Mouse (Mus musculus) ES-E14 (cell line): ENCODE data around the gene Tfap2e. TPM values are rescaled to one million over a fixed set of nuclear protein-coding genes. Genes with fewer than 3 reads are reported as not detected.

Source experiments
- DNase-seq: peaks from one replicate; pipeline ENCODE4 v3.0.0-alpha.2; 2013; ENCODE audit warnings: low read depth, low spot score
- H3K27ac ChIP-seq: 2 replicates; pipeline ENCODE4 v1.5.1; 2012; ENCODE audit warnings: low read depth, mild to moderate bottlenecking, low read length, moderate library complexity, mixed read lengths; ENCODE audit not compliant: poor library complexity, insufficient read depth, severe bottlenecking
- H3K36me3 ChIP-seq: 2 replicates; pipeline ENCODE4 v1.6.1; 2012; ENCODE audit warnings: mild to moderate bottlenecking, low read length, moderate library complexity, mixed read lengths; ENCODE audit not compliant: control insufficient read depth, poor library complexity, insufficient read depth, severe bottlenecking
- H3K4me1 ChIP-seq, 2 experiments: fragments of 150-350 bp in 1 of 2; sonication (generic) in 1 of 2; 2 replicates each; pipeline ENCODE4 v1.6.1; 2012; ENCODE audit warnings: low read length in 2 of 2, mild to moderate bottlenecking in 1 of 2, mixed read lengths in 1 of 2; ENCODE audit not compliant: control insufficient read depth in 2 of 2, insufficient read depth in 2 of 2, poor library complexity in 1 of 2
- H3K4me3 ChIP-seq, 2 experiments: fragments of 150-350 bp in 1 of 2; sonication (generic) in 1 of 2; 2 replicates each; pipeline ENCODE4 v1.5.1; 2012; ENCODE audit warnings: low read length in 2 of 2, low read depth in 1 of 2, mild to moderate bottlenecking in 1 of 2, mixed read lengths in 1 of 2; ENCODE audit not compliant: insufficient read depth in 1 of 2, poor library complexity in 1 of 2, severe bottlenecking in 1 of 2
- H3K9ac ChIP-seq: 2 replicates; pipeline ENCODE4 v1.6.1; 2012; ENCODE audit warnings: low read depth, mild to moderate bottlenecking, low read length, mixed read lengths; ENCODE audit not compliant: poor library complexity, insufficient read depth, severe bottlenecking
- H3K9me3 ChIP-seq: fragments of 150-350 bp; sonication (generic); 2 replicates; pipeline ENCODE4 v1.6.1; 2012; ENCODE audit warnings: low read depth, mild to moderate bottlenecking, low read length; ENCODE audit not compliant: control insufficient read depth, insufficient read depth
- CHD2 ChIP-seq: IDR thresholded peaks from 2 replicates; pipeline ENCODE4 v1.6.1; 2014; ENCODE audit warnings: mild to moderate bottlenecking, low read depth, low read length, inconsistent platforms
- HCFC1 ChIP-seq: IDR thresholded peaks from 2 replicates; pipeline ENCODE4 v1.6.1; 2012; ENCODE audit warnings: low read length, inconsistent platforms, borderline replicate concordance; ENCODE audit not compliant: insufficient read depth
- MAFK ChIP-seq: IDR thresholded peaks from 2 replicates; pipeline ENCODE4 v1.6.1; 2014; ENCODE audit warnings: mild to moderate bottlenecking, low read depth, low read length, inconsistent platforms; ENCODE audit not compliant: insufficient read depth
- ZC3H11A ChIP-seq: IDR thresholded peaks from 2 replicates; pipeline ENCODE4 v1.6.1; 2012; ENCODE audit warnings: low read depth, mild to moderate bottlenecking, inconsistent platforms, low read length, borderline replicate concordance
- ZNF384 ChIP-seq: IDR thresholded peaks from 2 replicates; pipeline ENCODE4 v1.6.1; 2012; ENCODE audit warnings: low read depth, low read length, inconsistent platforms
- in situ Hi-C, 2 experiments: fragments of 600-800 bp; cut with MboI; formaldehyde crosslinking; loops; one replicate each; pipeline ENCODE4 v1.15.1; 2025; ENCODE audit warnings: low sequenced_read_pairs in 2 of 2, inconsistent platforms in 1 of 2; ENCODE audit not compliant: unreplicated experiment in 2 of 2
- total RNA-seq: library from RNA; depleted of rRNA; stranded (reverse); fragments of 300-350 nt; gene quantifications from 2 replicates; pipeline ENCODE4 v1.2.3, GENCODE M21; 2012

The Tfap2e gene
- total RNA-seq, 1 experiment, result 0.49 TPM

- no peak overlapping the region for H3K27ac ChIP-seq
- H3K4me1 ChIP-seq, result no peaks in the 10 kb centered on the region
- H3K9ac ChIP-seq, result no peak overlapping the region
- H3K9me3 ChIP-seq, result no peaks in the 10 kb centered on the region
- TF ChIP-seq HCFC1 (no peak), MAFK (no peak), ZNF384 (no peak), CHD2 (no peak), ZC3H11A (no peak)
- no peak overlapping the region for H3K4me3 ChIP-seq
- no peak for DNase-seq
- peaks cover 34% of the 10 kb centered on the region for H3K36me3 ChIP-seq
- in situ Hi-C loops, result no loop called here
Measured at GRCm38 (mm10) chr4:126707439-126707826, 28.6 kb downstream of the Tfap2e start.

DNA sequence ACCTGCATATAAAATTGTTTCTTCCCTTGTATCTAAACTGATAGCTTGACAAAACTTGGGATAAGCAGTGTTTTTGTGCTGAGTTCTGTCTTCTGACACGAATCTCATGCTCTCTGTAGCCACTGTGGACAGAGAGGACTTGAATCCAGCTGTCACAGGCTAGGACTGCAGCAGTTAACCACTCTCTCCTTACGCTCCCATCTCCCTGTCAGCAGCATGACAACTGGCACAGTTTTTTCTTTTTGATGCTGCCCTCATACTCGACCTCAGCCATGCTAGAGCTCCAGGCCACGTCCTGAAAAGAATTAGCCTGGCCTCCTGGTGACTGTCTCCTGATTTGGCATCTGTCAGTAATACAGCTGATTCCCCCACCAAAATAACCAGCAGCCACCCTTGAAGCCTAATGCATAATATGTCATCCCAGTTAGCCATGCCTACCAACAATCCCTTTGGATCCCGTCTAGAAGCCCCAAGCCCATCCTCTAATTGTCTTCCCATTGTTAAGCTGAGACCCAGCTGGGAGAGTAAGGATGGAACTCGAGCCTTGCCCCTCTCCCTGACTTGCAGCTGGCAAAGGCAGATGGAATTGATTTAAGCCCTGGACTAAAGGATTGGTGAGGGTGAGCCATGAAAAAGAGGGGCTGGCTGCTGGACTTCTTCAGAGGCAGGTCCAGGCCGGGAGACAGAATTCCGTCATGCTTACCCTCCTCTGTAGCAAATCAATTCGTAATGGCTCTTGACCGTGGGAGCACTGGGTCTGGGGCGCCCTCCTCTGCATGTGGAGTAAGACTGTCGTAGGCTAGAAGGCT lies 29.2 kb downstream of the Tfap2e start:
- no peaks in the 10 kb centered on the region for H3K9me3 ChIP-seq
- no peaks in the 10 kb centered on the region for H3K4me1 ChIP-seq
- in situ Hi-C loops, result no loop called here
- H3K36me3 ChIP-seq, result peaks cover 34% of the 10 kb centered on the region
- H3K4me3 ChIP-seq, result no peak overlapping the region
- no peak overlapping the region for H3K27ac ChIP-seq
- H3K9ac ChIP-seq, result no peak overlapping the region
- TF ChIP-seq MAFK (no peak), ZNF384 (no peak)
- DNase-seq, result no peak

DNA sequence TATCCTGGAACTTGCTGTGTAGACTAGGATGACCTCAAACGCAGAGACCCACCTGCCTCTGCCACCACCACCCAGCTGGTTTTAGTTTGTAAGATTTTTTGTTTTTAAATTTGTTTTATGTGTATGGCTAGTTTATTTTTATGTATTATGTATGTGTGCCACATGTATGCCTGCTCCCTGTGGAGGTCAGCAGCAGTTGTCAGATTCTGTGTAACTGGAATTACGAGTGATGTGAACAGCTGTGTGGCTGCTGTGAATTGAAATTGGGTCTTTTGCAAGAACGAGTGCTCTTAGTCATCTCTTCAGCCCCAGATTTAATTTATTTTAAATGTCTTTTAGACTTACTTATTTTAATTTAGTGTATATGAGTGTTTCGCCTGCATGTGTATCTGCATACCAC lies 39.1 kb downstream of the Tfap2e start:
- H3K4me1 ChIP-seq, result peaks cover 0 to 1% of the 10 kb centered on the region in 2 experiments; a peak in 1 of 4 replicates
- no peak overlapping the region for H3K4me3 ChIP-seq
- in situ Hi-C loops, result no loop called here
- no peaks in the 10 kb centered on the region for H3K9me3 ChIP-seq
- no peak for DNase-seq
- TF ChIP-seq HCFC1 (no peak), MAFK (no peak), ZNF384 (no peak), CHD2 (no peak), ZC3H11A (no peak)
- H3K27ac ChIP-seq, result no peak overlapping the region
- no peak overlapping the region for H3K9ac ChIP-seq
- peaks cover 9% of the 10 kb centered on the region for H3K36me3 ChIP-seq

DNA sequence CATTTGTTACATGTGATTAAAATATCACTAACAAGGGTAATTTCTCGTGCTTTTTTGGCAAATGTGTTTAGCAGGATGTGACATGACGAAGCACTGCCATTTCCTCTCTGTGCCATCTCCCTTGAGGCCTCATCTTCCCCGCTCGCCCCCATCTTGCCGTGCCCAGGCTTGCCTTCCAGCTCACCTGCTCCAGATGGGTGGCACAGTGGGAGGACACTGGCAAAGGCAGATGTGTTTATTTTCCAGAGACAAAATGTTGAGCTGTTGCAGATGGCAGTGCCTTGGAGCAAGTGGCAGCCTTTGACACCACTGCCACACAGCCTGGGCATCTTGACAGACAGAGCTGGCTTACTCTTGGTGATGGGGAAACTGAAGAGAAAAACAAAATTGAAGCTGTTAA lies 43.0 kb downstream of the Tfap2e start:
- H3K4me3 ChIP-seq, result no peak overlapping the region
- no peak for DNase-seq
- peaks cover 10% of the 10 kb centered on the region for H3K36me3 ChIP-seq
- no peaks in the 10 kb centered on the region for H3K4me1 ChIP-seq
- TF ChIP-seq MAFK (no peak), HCFC1 (no peak), ZNF384 (no peak), ZC3H11A (no peak), CHD2 (no peak)
- H3K9ac ChIP-seq, result no peak overlapping the region
- in situ Hi-C loops, result no loop called here
- H3K9me3 ChIP-seq, result no peaks in the 10 kb centered on the region
- no peak overlapping the region for H3K27ac ChIP-seq
